Mouse (Mus musculus): ENCODE results near the gene Pdxdc1. TPM values are rescaled to one million over a fixed set of nuclear protein-coding genes. Genes with fewer than 3 reads are reported as not detected.

Pdxdc1 gene
- polyA plus RNA-seq, 1 experiment, result 36.0 TPM

DNA sequence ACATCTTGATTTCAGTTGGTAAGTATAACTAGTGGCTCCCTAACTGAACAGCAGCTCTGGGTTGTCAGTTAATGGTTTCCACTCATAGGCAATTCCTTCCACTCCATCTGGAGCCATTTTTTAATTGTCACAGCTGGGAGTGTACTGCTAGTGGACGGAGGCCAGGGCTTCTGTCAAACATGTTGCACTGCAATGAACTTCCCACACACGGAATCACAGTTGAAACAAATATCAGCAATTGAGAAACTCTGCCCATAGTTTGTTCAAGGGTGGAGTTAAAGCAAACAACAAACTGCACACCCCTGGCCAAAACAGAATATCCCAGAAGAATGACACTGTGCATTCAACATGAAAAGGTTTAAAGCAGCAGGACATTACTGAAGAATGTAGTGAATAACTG is 4.0 kb downstream of the Pdxdc1 start:
- no peak overlapping the region for H3K4me3 ChIP-seq (ENCODE audit: insufficient read depth, poor library complexity, severe bottlenecking)
- peaks cover 16% of the 10 kb centered on the region for H3K36me3 ChIP-seq (ENCODE audit: control insufficient read depth, insufficient read depth)
- H3K79me2 ChIP-seq (ENCODE audit: control insufficient read depth, insufficient read depth), result peaks cover 94% of the 10 kb centered on the region
- H3K79me3 ChIP-seq (ENCODE audit: low read depth), result peaks cover 67% of the 10 kb centered on the region
- no peak overlapping the region for H3ac ChIP-seq (ENCODE audit: control insufficient read depth, insufficient read length, low read depth)
- no peaks in the 10 kb centered on the region for H3K27me3 ChIP-seq (ENCODE audit: control insufficient read depth, insufficient read depth, insufficient read length)
- TF ChIP-seq MAX (IDR thresholded peaks at IDR 0.05) (no peak), FOSL1 (IDR thresholded peaks at IDR 0.05; ENCODE audit: insufficient read depth, low read length, poor library complexity, severe bottlenecking) (no peak), MYOG (IDR thresholded peaks at IDR 0.05; ENCODE audit: control insufficient read depth, extremely low read depth, insufficient read length) (no peak)

DNA sequence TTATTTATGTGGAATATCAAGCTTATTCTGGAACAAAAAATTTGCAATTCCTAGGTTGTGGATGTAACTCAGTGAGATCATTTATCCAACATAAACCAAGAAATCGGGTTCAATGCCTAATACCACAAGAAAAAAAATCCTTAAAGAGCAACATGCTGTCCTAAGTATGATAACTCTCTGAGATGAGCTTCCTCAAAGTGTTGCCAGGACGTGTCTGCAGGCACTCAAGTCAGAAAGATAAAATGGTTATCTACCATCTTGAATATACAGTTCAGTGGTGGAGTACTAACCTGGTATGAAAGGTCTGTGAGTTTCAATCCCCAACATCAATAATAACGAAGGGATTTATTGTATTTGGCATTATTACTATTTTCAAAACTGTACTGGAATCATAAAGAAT is 6.6 kb downstream of the Pdxdc1 start:
- peaks cover 83% of the 10 kb centered on the region for H3K79me3 ChIP-seq (ENCODE audit: low read depth)
- TF ChIP-seq MYOG (IDR thresholded peaks at IDR 0.05; ENCODE audit: control insufficient read depth, extremely low read depth, insufficient read length) (no peak), MYOD1 (IDR thresholded peaks at IDR 0.05; ENCODE audit: control insufficient read depth, insufficient read length, low read depth) (no peak), FOSL1 (IDR thresholded peaks at IDR 0.05; ENCODE audit: insufficient read depth, low read length, poor library complexity, severe bottlenecking) (no peak)
- no peaks in the 10 kb centered on the region for H3K27me3 ChIP-seq (ENCODE audit: control insufficient read depth, insufficient read depth, insufficient read length)
- peaks cover 100% of the 10 kb centered on the region for H3K79me2 ChIP-seq (ENCODE audit: control insufficient read depth, insufficient read depth)
- peaks cover 18% of the 10 kb centered on the region for H3K36me3 ChIP-seq (ENCODE audit: control insufficient read depth, insufficient read depth)
- no peak overlapping the region for H3ac ChIP-seq (ENCODE audit: control insufficient read depth, insufficient read length, low read depth)
- no peak overlapping the region for H3K4me3 ChIP-seq (ENCODE audit: insufficient read depth, poor library complexity, severe bottlenecking)

DNA sequence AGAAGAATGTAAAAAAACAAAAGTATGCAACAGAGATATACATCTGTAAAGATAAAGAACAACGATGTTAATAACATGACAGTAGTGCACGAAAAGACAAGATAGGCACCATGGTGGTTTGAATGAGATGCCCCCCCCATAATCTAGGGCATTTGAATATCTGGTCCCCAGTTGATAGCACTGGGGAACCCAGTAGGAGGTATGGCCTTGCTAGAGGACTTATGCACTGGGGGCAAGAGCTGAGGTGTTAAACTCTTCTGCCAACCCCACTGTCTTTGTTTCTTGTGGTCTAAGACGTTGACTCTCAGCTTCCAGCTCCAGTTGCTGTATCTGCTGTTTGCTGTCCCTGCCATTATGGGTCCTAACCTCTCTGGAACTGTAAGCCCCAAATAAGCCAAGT is 7.2 kb downstream of the Pdxdc1 start:
- peaks cover 100% of the 10 kb centered on the region for H3K79me2 ChIP-seq (ENCODE audit: control insufficient read depth, insufficient read depth)
- H3ac ChIP-seq (ENCODE audit: control insufficient read depth, insufficient read length, low read depth), result no peak overlapping the region
- no peaks in the 10 kb centered on the region for H3K27me3 ChIP-seq (ENCODE audit: control insufficient read depth, insufficient read depth, insufficient read length)

DNA sequence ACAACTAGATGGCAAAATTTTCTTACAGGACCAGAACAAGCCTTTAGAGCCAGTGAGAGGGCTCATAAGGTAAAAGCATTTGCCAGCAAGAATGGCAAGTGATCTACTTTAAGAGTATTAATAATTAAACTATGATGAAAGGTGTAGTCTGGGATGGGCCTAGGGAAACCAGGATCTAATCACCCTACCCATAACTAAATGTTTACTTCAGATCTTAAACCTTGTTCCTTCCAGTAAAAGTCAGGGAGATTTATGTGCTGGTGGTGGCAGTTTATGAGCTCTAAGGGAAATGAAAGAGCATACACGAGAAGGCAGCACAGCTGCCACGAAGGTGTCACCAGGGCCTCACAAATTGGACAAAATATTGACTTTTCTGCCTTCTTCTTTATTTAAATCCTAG is 8.8 kb downstream of the Pdxdc1 start:
- Histone ChIP-seq H3K36me3 (ENCODE audit: control insufficient read depth, insufficient read depth) (peaks cover 18% of the 10 kb centered on the region), H3K79me3 (ENCODE audit: low read depth) (peaks cover 86% of the 10 kb centered on the region), H3K4me3 (ENCODE audit: insufficient read depth, poor library complexity, severe bottlenecking) (no peak overlapping the region), H3K79me2 (ENCODE audit: control insufficient read depth, insufficient read depth) (peaks cover 100% of the 10 kb centered on the region), H3K27me3 (ENCODE audit: control insufficient read depth, insufficient read depth, insufficient read length) (no peaks in the 10 kb centered on the region), H3ac (ENCODE audit: control insufficient read depth, insufficient read length, low read depth) (no peak overlapping the region)
- no peak for TF ChIP-seq MYOG (IDR thresholded peaks at IDR 0.05; ENCODE audit: control insufficient read depth, extremely low read depth, insufficient read length)
- no peak for TF ChIP-seq CEBPB (IDR thresholded peaks at IDR 0.05; ENCODE audit: low read depth)
- TF ChIP-seq MYOD1 (IDR thresholded peaks at IDR 0.05; ENCODE audit: control insufficient read depth, insufficient read length, low read depth), result no peak
- TF ChIP-seq USF1 (IDR thresholded peaks at IDR 0.05; ENCODE audit: low read depth), result no peak
- no peak for TF ChIP-seq CTCF (IDR thresholded peaks at IDR 0.05; ENCODE audit: control insufficient read depth, insufficient read depth, insufficient read length)
- TF ChIP-seq FOSL1 (IDR thresholded peaks at IDR 0.05; ENCODE audit: insufficient read depth, low read length, poor library complexity, severe bottlenecking), result no peak
- no peak for TF ChIP-seq MAX (IDR thresholded peaks at IDR 0.05)

More for the DNA sequence above, 7.2 kb downstream of the Pdxdc1 start:
- TF ChIP-seq MYOD1 (IDR thresholded peaks at IDR 0.05; ENCODE audit: control insufficient read depth, insufficient read length, low read depth) (no peak), CTCF (IDR thresholded peaks at IDR 0.05; ENCODE audit: control insufficient read depth, insufficient read depth, insufficient read length) (no peak), USF1 (IDR thresholded peaks at IDR 0.05; ENCODE audit: low read depth) (no peak), CEBPB (IDR thresholded peaks at IDR 0.05; ENCODE audit: low read depth) (no peak), MAX (IDR thresholded peaks at IDR 0.05) (no peak), MYOG (IDR thresholded peaks at IDR 0.05; ENCODE audit: control insufficient read depth, extremely low read depth, insufficient read length) (no peak), FOSL1 (IDR thresholded peaks at IDR 0.05; ENCODE audit: insufficient read depth, low read length, poor library complexity, severe bottlenecking) (no peak)
- H3K79me3 ChIP-seq (ENCODE audit: low read depth), result peaks cover 83% of the 10 kb centered on the region
- no peak overlapping the region for H3K4me3 ChIP-seq (ENCODE audit: insufficient read depth, poor library complexity, severe bottlenecking)
- H3K36me3 ChIP-seq (ENCODE audit: control insufficient read depth, insufficient read depth), result peaks cover 18% of the 10 kb centered on the region

DNA sequence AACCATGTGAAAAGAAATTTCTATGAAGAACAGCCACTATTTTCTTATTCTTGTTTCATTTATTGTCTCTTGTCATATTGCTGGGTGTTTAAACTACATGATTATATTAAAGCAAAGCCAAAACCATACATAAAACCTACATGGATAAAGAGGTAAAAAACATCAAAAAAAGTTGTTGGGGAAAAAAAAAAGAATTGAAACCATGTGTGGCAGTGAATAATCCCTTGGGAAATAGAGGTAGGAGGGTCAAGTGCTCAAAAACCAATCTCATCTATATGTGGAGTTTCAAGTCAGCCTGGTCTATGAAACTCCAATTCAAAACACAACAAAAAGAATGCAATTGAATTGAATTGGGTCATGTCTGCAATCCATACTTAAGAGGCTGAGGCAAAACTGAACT is 10.1 kb downstream of the Pdxdc1 start:
- Histone ChIP-seq H3K36me3 (ENCODE audit: control insufficient read depth, insufficient read depth) (peaks cover 12% of the 10 kb centered on the region), H3K4me3 (ENCODE audit: insufficient read depth, poor library complexity, severe bottlenecking) (no peak overlapping the region), H3K27me3 (ENCODE audit: control insufficient read depth, insufficient read depth, insufficient read length) (no peaks in the 10 kb centered on the region), H3K79me3 (ENCODE audit: low read depth) (peaks cover 84% of the 10 kb centered on the region), H3K79me2 (ENCODE audit: control insufficient read depth, insufficient read depth) (peaks cover 100% of the 10 kb centered on the region), H3ac (ENCODE audit: control insufficient read depth, insufficient read length, low read depth) (no peak overlapping the region)
- TF ChIP-seq MYOG (IDR thresholded peaks at IDR 0.05; ENCODE audit: control insufficient read depth, extremely low read depth, insufficient read length) (no peak), MAX (IDR thresholded peaks at IDR 0.05) (no peak), MYOD1 (IDR thresholded peaks at IDR 0.05; ENCODE audit: control insufficient read depth, insufficient read length, low read depth) (no peak), FOSL1 (IDR thresholded peaks at IDR 0.05; ENCODE audit: insufficient read depth, low read length, poor library complexity, severe bottlenecking) (no peak), USF1 (IDR thresholded peaks at IDR 0.05; ENCODE audit: low read depth) (no peak)

DNA sequence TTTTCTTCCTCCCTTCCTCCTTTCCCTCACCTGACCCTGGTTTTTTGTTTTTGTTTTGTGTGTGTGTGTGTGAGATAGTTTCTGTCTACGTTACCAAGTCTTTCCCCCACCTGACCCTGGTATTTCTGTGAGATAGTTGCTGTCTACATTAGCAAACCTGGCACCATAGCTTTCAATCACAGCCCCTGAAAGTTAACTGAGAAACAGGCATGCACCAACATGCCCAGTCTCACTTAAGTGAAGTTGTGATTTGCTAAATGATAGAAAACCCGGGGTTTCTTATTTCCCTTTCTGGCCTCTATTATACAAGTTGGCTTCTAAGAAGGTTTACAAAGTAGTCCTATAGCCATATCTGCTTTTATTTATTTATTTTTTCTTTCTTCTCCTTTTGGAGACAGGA is 12.5 kb downstream of the Pdxdc1 start:
- no peak overlapping the region for H3K4me3 ChIP-seq (ENCODE audit: insufficient read depth, poor library complexity, severe bottlenecking)
- TF ChIP-seq CTCF (IDR thresholded peaks at IDR 0.05; ENCODE audit: control insufficient read depth, insufficient read depth, insufficient read length) (no peak), MYOD1 (IDR thresholded peaks at IDR 0.05; ENCODE audit: control insufficient read depth, insufficient read length, low read depth) (no peak), USF1 (IDR thresholded peaks at IDR 0.05; ENCODE audit: low read depth) (no peak), MYOG (IDR thresholded peaks at IDR 0.05; ENCODE audit: control insufficient read depth, extremely low read depth, insufficient read length) (no peak), CEBPB (IDR thresholded peaks at IDR 0.05; ENCODE audit: low read depth) (no peak), MAX (IDR thresholded peaks at IDR 0.05) (no peak), FOSL1 (IDR thresholded peaks at IDR 0.05; ENCODE audit: insufficient read depth, low read length, poor library complexity, severe bottlenecking) (no peak)
- H3K36me3 ChIP-seq (ENCODE audit: control insufficient read depth, insufficient read depth), result peaks cover 17% of the 10 kb centered on the region
- H3K79me3 ChIP-seq (ENCODE audit: low read depth), result peaks cover 74% of the 10 kb centered on the region
- no peak overlapping the region for H3ac ChIP-seq (ENCODE audit: control insufficient read depth, insufficient read length, low read depth)
- H3K27me3 ChIP-seq (ENCODE audit: control insufficient read depth, insufficient read depth, insufficient read length), result no peaks in the 10 kb centered on the region
- peaks cover 87% of the 10 kb centered on the region for H3K79me2 ChIP-seq (ENCODE audit: control insufficient read depth, insufficient read depth)
